Mouse (Mus musculus) intestine, embryonic 16.5 days (tissue): ENCODE measurements around the gene Ptgs1. TPM values are rescaled to one million over a fixed set of nuclear protein-coding genes. Genes with fewer than 3 reads are reported as not detected.

ENCODE experiments used
- ATAC-seq: fragments of 200-750 bp; cut with Nextera tagmentation; 2 replicates; pipeline ENCODE4 v1.8.0; 2017; ENCODE audit warnings: moderate TSS enrichment, moderate library complexity
- H3K27ac ChIP-seq: fragments of 300-500 bp; sonication (generic); 2 replicates; pipeline ENCODE4 v1.5.1; 2014; ENCODE audit warnings: mild to moderate bottlenecking, low read length
- H3K27me3 ChIP-seq: fragments of 300-500 bp; sonication (generic); replicated peaks from 2 replicates; pipeline ENCODE4 v1.6.1; 2014; ENCODE audit warnings: low read length, control low read depth, mixed read lengths; ENCODE audit not compliant: control insufficient read depth, insufficient read depth
- H3K36me3 ChIP-seq: fragments of 300-500 bp; sonication (generic); 2 replicates; pipeline ENCODE4 v1.6.1; 2014; ENCODE audit warnings: low read length, control low read depth; ENCODE audit not compliant: control insufficient read depth, insufficient read depth
- H3K4me1 ChIP-seq: fragments of 300-500 bp; sonication (generic); 2 replicates; pipeline ENCODE4 v1.6.1; 2014; ENCODE audit warnings: low read length, control low read depth, mixed read lengths; ENCODE audit not compliant: control insufficient read depth, insufficient read depth
- H3K4me2 ChIP-seq: fragments of 300-500 bp; sonication (generic); 2 replicates; pipeline ENCODE4 v1.6.1; 2014; ENCODE audit warnings: low read depth, low read length, control low read depth
- H3K4me3 ChIP-seq: fragments of 300-500 bp; sonication (generic); 2 replicates; pipeline ENCODE4 v1.5.1; 2014; ENCODE audit warnings: mild to moderate bottlenecking, low read length
- H3K9ac ChIP-seq: fragments of 300-500 bp; sonication (generic); 2 replicates; pipeline ENCODE4 v1.6.1; 2014; ENCODE audit warnings: low read depth, low read length
- H3K9me3 ChIP-seq: fragments of 300-500 bp; sonication (generic); 2 replicates; pipeline ENCODE4 v1.6.1; 2016; ENCODE audit warnings: low read length, control low read depth; ENCODE audit not compliant: control insufficient read depth
- WGBS: fragments of 180-500 bp; shearing (Covaris S2); extraction: QIAGEN DNeasy Blood & Tissue Kit; methylation state at CpG from one replicate; pipeline ENCODE4 v1.1.7; 2014; 5-methylcytosine and 5-hydroxymethylcytosine counted together
- polyA plus RNA-seq: library from polyadenylated mRNA; unstranded; fragments of >200 nt; fragmentation: Nextera tagmentation; extraction: Ambion mirVana; gene quantifications from 2 replicates; pipeline ENCODE4 v1.2.1, GENCODE M21; 2015

The Ptgs1 gene
- polyA plus RNA-seq, 1 experiment from 2014 or later = 29.1 TPM

- Histone ChIP-seq H3K36me3 (no peaks in the 10 kb centered on the region), H3K4me2 (no peak overlapping the region), H3K27me3 (no peaks in the 10 kb centered on the region), H3K4me1 (peaks cover 11% of the 10 kb centered on the region), H3K9ac (no peak overlapping the region), H3K9me3 (no peaks in the 10 kb centered on the region), H3K4me3 (no peak overlapping the region), H3K27ac (no peak overlapping the region)
- no peak for ATAC-seq
- 79% methylated on average over 8 of the region's 8 CpGs for WGBS
Observed at GRCm38 (mm10) chr2:36220106-36220505, 10.1 kb upstream of the Ptgs1 start.

- Histone ChIP-seq H3K36me3 (no peaks in the 10 kb centered on the region), H3K4me1 (peaks cover 11% of the 10 kb centered on the region), H3K9me3 (no peaks in the 10 kb centered on the region), H3K9ac (no peak overlapping the region), H3K27ac (no peak overlapping the region), H3K4me2 (no peak overlapping the region), H3K27me3 (no peaks in the 10 kb centered on the region), H3K4me3 (no peak overlapping the region)
- 78% methylated on average over 4 of the region's 4 CpGs for WGBS
- ATAC-seq = no peak
Observed at GRCm38 (mm10) chr2:36220891-36221290, 9.3 kb upstream of the Ptgs1 start.

GRCm38 (mm10) chr2:36222168-36222848 is 7.9 kb upstream of the Ptgs1 start:
- H3K27ac ChIP-seq = no peak overlapping the region
- 62% methylated on average over 7 of the region's 7 CpGs for WGBS
- no peaks in the 10 kb centered on the region for H3K27me3 ChIP-seq
- no peaks in the 10 kb centered on the region for H3K36me3 ChIP-seq
- H3K4me1 ChIP-seq = peaks cover 5% of the 10 kb centered on the region
- H3K4me3 ChIP-seq = no peak overlapping the region
- no peaks in the 10 kb centered on the region for H3K9me3 ChIP-seq
- no peak for ATAC-seq
- no peak overlapping the region for H3K9ac ChIP-seq
- no peak overlapping the region for H3K4me2 ChIP-seq

GRCm38 (mm10) chr2:36223436-36223835 is 6.8 kb upstream of the Ptgs1 start:
- peak overlapping the region; percentile 29; the same call in 1 of the 2 replicates for H3K27ac ChIP-seq
- H3K9ac ChIP-seq = no peak overlapping the region

GRCm38 (mm10) chr2:36224153-36224552 is 6.1 kb upstream of the Ptgs1 start:
- no peak for ATAC-seq
- 0 out of 2 replicates have a peak overlapping the region, but pooled peaks have one; percentile 4 for H3K27ac ChIP-seq

More at GRCm38 (mm10) chr2:36223436-36223835, 6.8 kb upstream of the Ptgs1 start:
- H3K4me1 ChIP-seq = no peaks in the 10 kb centered on the region
- H3K27me3 ChIP-seq = no peaks in the 10 kb centered on the region
- ATAC-seq = no peak
- no peak overlapping the region for H3K4me2 ChIP-seq
- no peak overlapping the region for H3K4me3 ChIP-seq
- no peaks in the 10 kb centered on the region for H3K36me3 ChIP-seq
- H3K9me3 ChIP-seq = no peaks in the 10 kb centered on the region

GRCm38 (mm10) chr2:36224599-36224998 is 5.6 kb upstream of the Ptgs1 start:
- Histone ChIP-seq H3K4me2 (no peak overlapping the region), H3K36me3 (no peaks in the 10 kb centered on the region), H3K4me3 (no peak overlapping the region), H3K9ac (no peak overlapping the region), H3K9me3 (no peaks in the 10 kb centered on the region), H3K27ac (0 out of 2 replicates have a peak overlapping the region, but pooled peaks have one; percentile 4), H3K4me1 (no peaks in the 10 kb centered on the region), H3K27me3 (no peaks in the 10 kb centered on the region)
- ATAC-seq = no peak
- WGBS = 25% methylated on average over 2 of the region's 2 CpGs

More at GRCm38 (mm10) chr2:36224153-36224552, 6.1 kb upstream of the Ptgs1 start:
- Histone ChIP-seq H3K4me1 (no peaks in the 10 kb centered on the region), H3K27me3 (no peaks in the 10 kb centered on the region), H3K36me3 (no peaks in the 10 kb centered on the region), H3K9me3 (no peaks in the 10 kb centered on the region), H3K9ac (no peak overlapping the region), H3K4me2 (no peak overlapping the region), H3K4me3 (no peak overlapping the region)
- WGBS = 73% methylated on average over 7 of the region's 7 CpGs

- no peaks in the 10 kb centered on the region for H3K27me3 ChIP-seq
- peaks cover 15% of the 10 kb centered on the region for H3K4me1 ChIP-seq
- no peak for ATAC-seq
- peak overlapping the region; percentile 23 for H3K27ac ChIP-seq
- H3K36me3 ChIP-seq = no peaks in the 10 kb centered on the region
- H3K9ac ChIP-seq = peak overlapping the region; percentile 77
- no peaks in the 10 kb centered on the region for H3K9me3 ChIP-seq
- H3K4me2 ChIP-seq = peak overlapping the region; percentile 81
- H3K4me3 ChIP-seq = peak overlapping the region; percentile 59
- WGBS = 25% methylated on average over 8 of the region's 10 CpGs
Observed at GRCm38 (mm10) chr2:36230967-36231366, 741 bp downstream of the Ptgs1 start.

GRCm38 (mm10) chr2:36234526-36235368 is 4.5 kb downstream of the Ptgs1 start:
- H3K27me3 ChIP-seq = no peaks in the 10 kb centered on the region
- peak; percentile 34; the same call in 1 of the 2 replicates for ATAC-seq
- no peak overlapping the region for H3K4me2 ChIP-seq
- peak overlapping the region; percentile 29; the same call in 1 of the 2 replicates for H3K27ac ChIP-seq
- no peak overlapping the region for H3K4me3 ChIP-seq
- peak overlapping the region; percentile 15; the same call in 1 of the 2 replicates for H3K9ac ChIP-seq
- H3K36me3 ChIP-seq = no peaks in the 10 kb centered on the region
- peaks cover 15% of the 10 kb centered on the region for H3K4me1 ChIP-seq
- WGBS = 47% methylated on average over 7 of the region's 7 CpGs
- no peaks in the 10 kb centered on the region for H3K9me3 ChIP-seq

- Histone ChIP-seq H3K27ac (no peak overlapping the region), H3K27me3 (no peaks in the 10 kb centered on the region), H3K4me1 (peaks cover 10% of the 10 kb centered on the region), H3K9ac (no peak overlapping the region), H3K36me3 (no peaks in the 10 kb centered on the region), H3K4me3 (no peak overlapping the region), H3K4me2 (no peak overlapping the region), H3K9me3 (no peaks in the 10 kb centered on the region)
- 0 out of 2 replicates have a peak, but pooled peaks have one; percentile 19 for ATAC-seq
- 36% methylated on average over 4 of the region's 4 CpGs for WGBS
Observed at GRCm38 (mm10) chr2:36235917-36236316, 5.7 kb downstream of the Ptgs1 start.
